Mouse (Mus musculus): ENCODE measurements around the gene Rcan1. TPM values are rescaled to one million over a fixed set of nuclear protein-coding genes. Genes with fewer than 3 reads are reported as not detected.
A peak's percentile ranks its signal among the peaks of the same experiment; 100 is the strongest.

Gene Rcan1
- polyA plus RNA-seq, 1 experiment = 20.2 TPM

GRCm38 (mm10) chr16:92355366-92355765, 115.3 kb downstream of the Rcan1 start:
- no peaks in the 10 kb centered on the region for H3K36me3 ChIP-seq (ENCODE audit: control insufficient read depth, insufficient read depth)
- peaks cover 36% of the 10 kb centered on the region for H3K27me3 ChIP-seq (ENCODE audit: control insufficient read depth, insufficient read depth, insufficient read length)
- no peaks in the 10 kb centered on the region for H3K79me2 ChIP-seq (ENCODE audit: control insufficient read depth, insufficient read depth)
- no peak overlapping the region for H3K4me2 ChIP-seq (ENCODE audit: low read depth)
- H3ac ChIP-seq (ENCODE audit: control insufficient read depth, insufficient read length) = no peak overlapping the region
- no peak overlapping the region for H3K4me3 ChIP-seq
- no peak for TF ChIP-seq TCF3 (IDR thresholded peaks at IDR 0.05; ENCODE audit: insufficient read length, low read depth)
- TF ChIP-seq MAX (IDR thresholded peaks at IDR 0.05; ENCODE audit: low read depth) = no peak
- no peak for TF ChIP-seq POLR2A (IDR thresholded peaks at IDR 0.05; ENCODE audit: insufficient read length, low read depth)
- no peak for TF ChIP-seq REST (IDR thresholded peaks at IDR 0.05; ENCODE audit: insufficient read depth, insufficient read length)
- no peak for TF ChIP-seq USF1 (IDR thresholded peaks at IDR 0.05; ENCODE audit: low read depth)
- no peak for TF ChIP-seq MYOG (IDR thresholded peaks at IDR 0.05; ENCODE audit: control insufficient read depth in 1 of 3, insufficient read depth in 1 of 3, insufficient read length in 2 of 3, low read depth in 2 of 3)
- no peak for TF ChIP-seq TCF12 (IDR thresholded peaks at IDR 0.05; ENCODE audit: insufficient read depth, poor library complexity, severe bottlenecking)
- no peak for TF ChIP-seq POLR2AphosphoS2 (IDR thresholded peaks at IDR 0.05; ENCODE audit: insufficient read length, low read depth)
- no peak for TF ChIP-seq MYOD1 (IDR thresholded peaks at IDR 0.05; ENCODE audit: control insufficient read depth in 1 of 3, insufficient read length in 2 of 3, low read depth in 2 of 3)
- no peak for TF ChIP-seq CEBPB (IDR thresholded peaks at IDR 0.05; ENCODE audit: insufficient read depth, poor library complexity, severe bottlenecking)
- no peak for TF ChIP-seq E2F4 (IDR thresholded peaks at IDR 0.05; ENCODE audit: insufficient read depth)
- no peak for TF ChIP-seq SRF (IDR thresholded peaks at IDR 0.05; ENCODE audit: control insufficient read depth, insufficient read length, low read depth)

- H3ac ChIP-seq (ENCODE audit: control insufficient read depth, insufficient read length) = no peak overlapping the region
- H3K79me2 ChIP-seq (ENCODE audit: control insufficient read depth, insufficient read depth) = no peaks in the 10 kb centered on the region
- TF ChIP-seq MAX (IDR thresholded peaks at IDR 0.05; ENCODE audit: low read depth) (no peak), TCF3 (IDR thresholded peaks at IDR 0.05; ENCODE audit: insufficient read length, low read depth) (no peak), MYOG (IDR thresholded peaks at IDR 0.05; ENCODE audit: control insufficient read depth in 1 of 3, insufficient read depth in 1 of 3, insufficient read length in 2 of 3, low read depth in 2 of 3) (no peak), USF1 (IDR thresholded peaks at IDR 0.05; ENCODE audit: low read depth) (no peak), TCF12 (IDR thresholded peaks at IDR 0.05; ENCODE audit: insufficient read depth, poor library complexity, severe bottlenecking) (no peak), POLR2AphosphoS2 (IDR thresholded peaks at IDR 0.05; ENCODE audit: insufficient read length, low read depth) (no peak), SRF (IDR thresholded peaks at IDR 0.05; ENCODE audit: control insufficient read depth, insufficient read length, low read depth) (no peak), REST (IDR thresholded peaks at IDR 0.05; ENCODE audit: insufficient read depth, insufficient read length) (no peak)
- no peak overlapping the region for H3K4me3 ChIP-seq
- H3K4me2 ChIP-seq (ENCODE audit: low read depth) = no peak overlapping the region
- peaks cover 25% of the 10 kb centered on the region for H3K27me3 ChIP-seq (ENCODE audit: control insufficient read depth, insufficient read depth, insufficient read length)
- no peaks in the 10 kb centered on the region for H3K36me3 ChIP-seq (ENCODE audit: control insufficient read depth, insufficient read depth)
Observed at GRCm38 (mm10) chr16:92353897-92354296, 116.8 kb downstream of the Rcan1 start.

- no peak overlapping the region for H3K4me2 ChIP-seq (ENCODE audit: low read depth)
- peaks cover 21% of the 10 kb centered on the region for H3K27me3 ChIP-seq (ENCODE audit: control insufficient read depth, insufficient read depth, insufficient read length)
- H3K4me3 ChIP-seq = no peak overlapping the region
- H3K79me2 ChIP-seq (ENCODE audit: control insufficient read depth, insufficient read depth) = no peaks in the 10 kb centered on the region
- no peak overlapping the region for H3ac ChIP-seq (ENCODE audit: control insufficient read depth, insufficient read length)
- TF ChIP-seq MAX (IDR thresholded peaks at IDR 0.05; ENCODE audit: low read depth) = no peak
- TF ChIP-seq MYOD1 (IDR thresholded peaks at IDR 0.05; ENCODE audit: control insufficient read depth in 1 of 3, insufficient read length in 2 of 3, low read depth in 2 of 3) = no peak
- no peak for TF ChIP-seq TCF3 (IDR thresholded peaks at IDR 0.05; ENCODE audit: insufficient read length, low read depth)
- no peak for TF ChIP-seq E2F4 (IDR thresholded peaks at IDR 0.05; ENCODE audit: insufficient read depth)
- TF ChIP-seq CEBPB (IDR thresholded peaks at IDR 0.05; ENCODE audit: insufficient read depth, poor library complexity, severe bottlenecking) = no peak
- no peak for TF ChIP-seq USF1 (IDR thresholded peaks at IDR 0.05; ENCODE audit: low read depth)
- no peak for TF ChIP-seq POLR2AphosphoS2 (IDR thresholded peaks at IDR 0.05; ENCODE audit: insufficient read length, low read depth)
- no peak for TF ChIP-seq TCF12 (IDR thresholded peaks at IDR 0.05; ENCODE audit: insufficient read depth, poor library complexity, severe bottlenecking)
- no peak for TF ChIP-seq REST (IDR thresholded peaks at IDR 0.05; ENCODE audit: insufficient read depth, insufficient read length)
- TF ChIP-seq SRF (IDR thresholded peaks at IDR 0.05; ENCODE audit: control insufficient read depth, insufficient read length, low read depth) = no peak
- TF ChIP-seq MYOG (IDR thresholded peaks at IDR 0.05; ENCODE audit: control insufficient read depth in 1 of 3, insufficient read depth in 1 of 3, insufficient read length in 2 of 3, low read depth in 2 of 3) = no peak
- no peak for TF ChIP-seq POLR2A (IDR thresholded peaks at IDR 0.05; ENCODE audit: insufficient read length, low read depth)
- no peaks in the 10 kb centered on the region for H3K36me3 ChIP-seq (ENCODE audit: control insufficient read depth, insufficient read depth)
Observed at GRCm38 (mm10) chr16:92353295-92353694, 117.4 kb downstream of the Rcan1 start.

- Histone ChIP-seq H3K4me3 (no peak overlapping the region), H3K4me2 (ENCODE audit: low read depth) (peak overlapping the region; percentile 1), H3K27me3 (ENCODE audit: control insufficient read depth, insufficient read depth, insufficient read length) (peaks cover 7% of the 10 kb centered on the region), H3K36me3 (ENCODE audit: control insufficient read depth, insufficient read depth) (no peaks in the 10 kb centered on the region), H3ac (ENCODE audit: control insufficient read depth, insufficient read length) (no peak overlapping the region), H3K79me2 (ENCODE audit: control insufficient read depth, insufficient read depth) (no peaks in the 10 kb centered on the region)
- TF ChIP-seq POLR2AphosphoS2 (IDR thresholded peaks at IDR 0.05; ENCODE audit: insufficient read length, low read depth) (no peak), USF1 (IDR thresholded peaks at IDR 0.05; ENCODE audit: low read depth) (no peak), TCF12 (IDR thresholded peaks at IDR 0.05; ENCODE audit: insufficient read depth, poor library complexity, severe bottlenecking) (no peak), E2F4 (IDR thresholded peaks at IDR 0.05; ENCODE audit: insufficient read depth) (no peak), TCF3 (IDR thresholded peaks at IDR 0.05; ENCODE audit: insufficient read length, low read depth) (no peak), CEBPB (IDR thresholded peaks at IDR 0.05; ENCODE audit: insufficient read depth, poor library complexity, severe bottlenecking) (no peak), MAX (IDR thresholded peaks at IDR 0.05; ENCODE audit: low read depth) (no peak), POLR2A (IDR thresholded peaks at IDR 0.05; ENCODE audit: insufficient read length, low read depth) (no peak), MYOG (IDR thresholded peaks at IDR 0.05; ENCODE audit: control insufficient read depth in 1 of 3, insufficient read depth in 1 of 3, insufficient read length in 2 of 3, low read depth in 2 of 3) (no peak), MYOD1 (IDR thresholded peaks at IDR 0.05; ENCODE audit: control insufficient read depth in 1 of 3, insufficient read length in 2 of 3, low read depth in 2 of 3) (no peak), SRF (IDR thresholded peaks at IDR 0.05; ENCODE audit: control insufficient read depth, insufficient read length, low read depth) (no peak), REST (IDR thresholded peaks at IDR 0.05; ENCODE audit: insufficient read depth, insufficient read length) (no peak)
Observed at GRCm38 (mm10) chr16:92348941-92349340, 121.7 kb downstream of the Rcan1 start.
